Mouse (Mus musculus) E14TG2a.4 (cell line): Measurements from ENCODE around the gene Yjefn3.
A peak's percentile ranks its signal among the peaks of the same experiment; 100 is the strongest.

ENCODE experiments used
- H3K27me3 ChIP-seq: 2 replicates; pipeline ENCODE4 v1.6.1; 2014; ENCODE audit warnings: low read length, control low read depth; ENCODE audit not compliant: insufficient read depth
- H3K36me3 ChIP-seq: 2 replicates; pipeline ENCODE4 v1.6.1; 2014; ENCODE audit warnings: low read length, control low read depth; ENCODE audit not compliant: insufficient read depth
- H3K4me1 ChIP-seq: replicated peaks from 2 replicates; pipeline ENCODE4 v1.6.1; 2014; ENCODE audit warnings: low read depth, low read length, control low read depth
- H3K4me3 ChIP-seq: replicated peaks from 2 replicates; pipeline ENCODE4 v1.5.1; 2014; ENCODE audit warnings: mild to moderate bottlenecking, low read length
- H3K9me3 ChIP-seq: 2 replicates; pipeline ENCODE4 v1.6.1; 2014; ENCODE audit warnings: low read length, control low read depth
- CTCF ChIP-seq: conservative IDR thresholded peaks from 2 replicates; pipeline ENCODE4 v1.5.1; 2014; ENCODE audit warnings: low read length
- NANOG ChIP-seq: IDR thresholded peaks from 2 replicates; pipeline ENCODE4 v1.6.1; 2014; ENCODE audit warnings: borderline replicate concordance, low read length, mixed read lengths
- POU5F1 ChIP-seq: IDR thresholded peaks from 2 replicates; pipeline ENCODE4 v1.6.1; 2014; ENCODE audit warnings: low read length, borderline replicate concordance

The Yjefn3 gene

GRCm38 (mm10) chr8:69849899-69850298 is 52.6 kb downstream of the Yjefn3 start:
- no peaks in the 10 kb centered on the region for H3K27me3 ChIP-seq
- peak; percentile 60 for TF ChIP-seq CTCF
- no peak for TF ChIP-seq POU5F1
- TF ChIP-seq NANOG = no peak
- no peak overlapping the region for H3K4me3 ChIP-seq
- peaks cover 84% of the 10 kb centered on the region for H3K4me1 ChIP-seq
- no peaks in the 10 kb centered on the region for H3K9me3 ChIP-seq
- H3K36me3 ChIP-seq = no peaks in the 10 kb centered on the region

GRCm38 (mm10) chr8:69848951-69849350 is 53.6 kb downstream of the Yjefn3 start:
- no peaks in the 10 kb centered on the region for H3K9me3 ChIP-seq
- no peaks in the 10 kb centered on the region for H3K27me3 ChIP-seq
- no peak overlapping the region for H3K4me3 ChIP-seq
- TF ChIP-seq NANOG = no peak
- TF ChIP-seq CTCF = no peak
- no peak for TF ChIP-seq POU5F1
- peaks cover 93% of the 10 kb centered on the region for H3K4me1 ChIP-seq
- H3K36me3 ChIP-seq = no peaks in the 10 kb centered on the region

- Histone ChIP-seq H3K9me3 (no peaks in the 10 kb centered on the region), H3K4me1 (peaks cover 97% of the 10 kb centered on the region), H3K4me3 (peak overlapping the region; percentile 30; the same call in 1 of the 2 replicates), H3K27me3 (no peaks in the 10 kb centered on the region), H3K36me3 (no peaks in the 10 kb centered on the region)
- no peak for TF ChIP-seq CTCF
- no peak for TF ChIP-seq NANOG
- TF ChIP-seq POU5F1 = no peak
These were observed 55.1 kb downstream of the Yjefn3 start for GRCm38 (mm10) chr8:69847167-69848065.
